Mouse (Mus musculus) G1E (cell line): Measurements from ENCODE around the gene Hamp2.

ENCODE experiments used
- CTCF ChIP-seq: IDR thresholded peaks from 2 replicates; pipeline ENCODE4 v1.5.1; 2012; ENCODE audit warnings: low read depth, low read length, inconsistent platforms, mixed read lengths
- POLR2AphosphoS5 ChIP-seq: IDR thresholded peaks from 2 replicates; pipeline ENCODE4 v1.6.1; 2012; ENCODE audit warnings: low read depth, low read length, inconsistent platforms; ENCODE audit not compliant: insufficient replicate concordance
- TAL1 ChIP-seq: conservative IDR thresholded peaks from 2 replicates; pipeline ENCODE4 v1.6.1; 2012; ENCODE audit warnings: low read depth, low read length, inconsistent platforms, mixed read lengths

DNA sequence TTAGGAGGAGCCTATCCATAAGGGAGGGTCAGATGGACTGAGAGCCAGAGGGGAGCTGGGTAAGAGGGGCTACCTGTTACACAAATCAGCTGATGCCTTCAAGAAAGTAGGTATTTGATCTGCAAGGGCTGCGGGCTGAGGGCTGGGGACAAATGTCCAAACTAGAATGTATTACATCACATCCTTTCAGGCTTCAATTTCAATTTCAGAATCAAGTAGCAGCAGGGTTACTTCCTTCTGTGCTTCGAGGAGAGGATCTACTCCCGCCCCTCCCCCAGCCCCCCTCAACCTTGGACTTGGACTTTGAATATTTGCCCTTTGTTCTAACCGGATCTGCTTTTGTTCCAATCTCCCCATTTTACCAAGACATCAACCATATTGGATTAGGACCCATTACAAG, 7.3 kb downstream of the Hamp2 start:
- no peak for TF ChIP-seq CTCF
- TF ChIP-seq TAL1 = no peak
- TF ChIP-seq POLR2AphosphoS5 = no peak
